Mouse (Mus musculus): ENCODE measurements around the gene Snrpg. TPM values are rescaled to one million over a fixed set of nuclear protein-coding genes. Genes with fewer than 3 reads are reported as not detected.
"Not testable (repeated sequence)": the region's sequence is repeated elsewhere in the genome, so short reads cannot be mapped to it uniquely, and the experiment has no call there.

Gene Snrpg
- polyA plus RNA-seq, 1 experiment from 2014 or later, result 764 TPM

DNA sequence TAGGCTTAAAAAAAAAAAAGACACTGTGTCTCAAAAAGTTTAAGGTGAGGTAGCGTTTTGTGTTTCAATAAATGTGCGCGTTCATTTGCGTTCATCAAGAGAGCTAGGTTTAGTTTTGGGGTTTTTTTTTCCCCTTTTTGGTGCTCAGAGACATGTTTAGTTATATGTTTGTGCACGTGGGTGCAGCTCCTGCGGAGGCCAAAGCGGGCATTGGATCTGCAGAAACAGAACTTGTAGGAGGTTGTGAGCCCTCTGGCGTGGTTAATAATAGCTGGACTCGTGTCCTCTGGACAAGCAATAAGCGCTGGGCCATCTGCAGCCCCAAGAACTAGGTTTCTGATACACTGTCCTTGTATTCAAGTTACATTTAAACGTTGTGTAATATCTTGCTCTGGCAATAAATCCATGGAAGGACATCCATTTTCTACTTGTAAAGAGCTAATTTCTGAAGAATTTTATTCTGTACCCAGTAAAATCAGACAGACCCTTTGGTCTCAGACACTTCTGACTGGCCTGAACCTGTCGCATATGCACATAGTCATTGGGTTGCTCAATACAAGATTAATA lies 929 bp downstream of the Snrpg start:
- Histone ChIP-seq H3K9ac (ENCODE audit: low read length) (peak overlapping the region; percentile 88), H3K36me3 (ENCODE audit: control insufficient read depth, insufficient read depth, low read length) (peaks cover 30% of the 10 kb centered on the region), H3K4me2 (ENCODE audit: low read length) (peak overlapping the region; percentile 90), H3K9me3 (replicated peaks; ENCODE audit: control insufficient read depth, low read length) (no peaks in the 10 kb centered on the region), H3K4me1 (ENCODE audit: control insufficient read depth, insufficient read depth, low read length) (peaks cover 12% of the 10 kb centered on the region), H3K4me3 (ENCODE audit: low read depth, low read length) (peak overlapping the region; percentile 90), H3K27ac (ENCODE audit: low read depth, low read length) (no peak overlapping the region), H3K27me3 (replicated peaks; ENCODE audit: control insufficient read depth, insufficient read depth, low read length) (no peaks in the 10 kb centered on the region)
- ATAC-seq, result no peak
- 4% methylated on average over 12 of the region's 12 CpGs for WGBS
- no peak for DNase-seq (ENCODE audit: low spot score)

DNA sequence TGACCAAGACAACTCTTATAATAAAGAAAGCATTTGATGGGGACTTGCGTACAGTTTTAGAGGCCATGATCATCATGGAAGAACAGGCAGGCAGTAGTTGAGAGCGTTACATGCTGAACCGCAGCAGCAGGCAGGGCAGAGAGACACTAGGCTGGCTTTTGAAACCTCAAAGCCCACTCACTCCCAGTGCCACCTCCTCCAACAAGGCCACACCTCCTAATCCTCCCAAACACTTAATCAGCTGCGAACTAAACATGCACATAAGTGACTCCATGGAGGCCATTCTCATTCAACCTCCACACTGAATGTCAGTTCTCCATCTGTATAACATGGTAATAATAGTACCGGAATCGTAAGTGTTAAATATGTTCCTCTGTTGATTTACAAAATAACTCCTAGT lies 2.5 kb downstream of the Snrpg start:
- peaks cover 34% of the 10 kb centered on the region for H3K36me3 ChIP-seq (ENCODE audit: control insufficient read depth, insufficient read depth, low read length)
- no peaks in the 10 kb centered on the region for H3K27me3 ChIP-seq (replicated peaks; ENCODE audit: control insufficient read depth, insufficient read depth, low read length)
- no peak overlapping the region for H3K4me3 ChIP-seq (ENCODE audit: low read depth, low read length)

DNA sequence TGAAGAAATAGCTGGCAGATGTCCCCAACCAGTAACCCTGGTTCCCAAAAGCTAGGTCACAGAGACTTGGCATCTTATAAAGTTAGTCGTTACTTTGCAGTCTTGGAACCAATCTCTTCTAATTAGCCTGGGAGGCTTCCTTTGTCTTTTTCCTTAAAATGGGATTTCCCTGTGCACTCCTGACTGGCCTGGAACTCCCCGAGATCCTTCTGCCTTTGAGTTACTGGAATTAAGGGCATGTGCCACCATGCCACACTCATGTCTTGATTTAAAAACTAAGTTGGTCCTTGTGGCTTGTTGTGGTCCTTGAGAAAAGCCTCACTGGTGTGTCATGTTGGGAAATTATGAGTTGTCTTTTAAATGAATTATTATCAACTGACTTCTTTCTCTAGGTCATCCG lies 7.2 kb downstream of the Snrpg start:
- DNase-seq (ENCODE audit: low spot score) (no peak), ATAC-seq (no peak)
- WGBS, result 66% methylated on average over 3 of the region's 3 CpGs
- H3K4me2 ChIP-seq (ENCODE audit: low read length), result no peak overlapping the region
- H3K9me3 ChIP-seq (replicated peaks; ENCODE audit: control insufficient read depth, low read length), result no peaks in the 10 kb centered on the region
- H3K27ac ChIP-seq (ENCODE audit: low read depth, low read length), result no peak overlapping the region
- no peaks in the 10 kb centered on the region for H3K27me3 ChIP-seq (replicated peaks; ENCODE audit: control insufficient read depth, insufficient read depth, low read length)
- H3K36me3 ChIP-seq (ENCODE audit: control insufficient read depth, insufficient read depth, low read length), result peaks cover 48% of the 10 kb centered on the region
- no peaks in the 10 kb centered on the region for H3K4me1 ChIP-seq (ENCODE audit: control insufficient read depth, insufficient read depth, low read length)
- H3K9ac ChIP-seq (ENCODE audit: low read length), result no peak overlapping the region
- no peak overlapping the region for H3K4me3 ChIP-seq (ENCODE audit: low read depth, low read length)

More for the DNA sequence above, 2.5 kb downstream of the Snrpg start:
- peaks cover 12% of the 10 kb centered on the region for H3K4me1 ChIP-seq (ENCODE audit: control insufficient read depth, insufficient read depth, low read length)
- H3K9me3 ChIP-seq (replicated peaks; ENCODE audit: control insufficient read depth, low read length), result no peaks in the 10 kb centered on the region
- no peak overlapping the region for H3K27ac ChIP-seq (ENCODE audit: low read depth, low read length)
- 92% methylated on average over 6 of the region's 6 CpGs for WGBS
- ATAC-seq (no peak), DNase-seq (ENCODE audit: low spot score) (no peak)
- H3K4me2 ChIP-seq (ENCODE audit: low read length), result no peak overlapping the region
- H3K9ac ChIP-seq (ENCODE audit: low read length), result no peak overlapping the region

DNA sequence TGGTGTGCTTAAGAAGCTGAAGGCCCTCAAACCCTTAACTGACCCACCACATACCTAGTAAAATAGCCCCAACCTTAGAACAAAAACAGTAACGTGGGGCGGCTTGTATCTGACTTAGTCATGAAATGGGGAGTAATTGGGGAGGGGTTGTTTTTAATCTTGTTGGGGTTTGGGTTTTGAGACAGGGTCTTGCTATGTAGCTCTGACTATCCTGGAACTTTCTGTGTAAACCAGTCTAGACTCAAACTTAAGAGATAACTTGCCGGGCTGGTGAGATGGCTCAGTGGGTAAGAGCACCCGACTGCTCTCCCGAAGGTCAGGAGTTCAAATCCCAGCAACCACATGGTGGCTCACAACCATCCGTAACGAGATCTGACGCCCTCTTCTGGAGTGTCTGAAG lies 9.0 kb downstream of the Snrpg start:
- not testable (repeated sequence) for DNase-seq (ENCODE audit: low spot score); H3K9me3 ChIP-seq (replicated peaks; ENCODE audit: control insufficient read depth, low read length); ATAC-seq; H3K4me2 ChIP-seq (ENCODE audit: low read length); H3K27me3 ChIP-seq (replicated peaks; ENCODE audit: control insufficient read depth, insufficient read depth, low read length); H3K4me3 ChIP-seq (ENCODE audit: low read depth, low read length); H3K9ac ChIP-seq (ENCODE audit: low read length); H3K4me1 ChIP-seq (ENCODE audit: control insufficient read depth, insufficient read depth, low read length); H3K27ac ChIP-seq (ENCODE audit: low read depth, low read length)
- 79% methylated on average over 6 of the region's 8 CpGs for WGBS
- peaks cover 45% of the 10 kb centered on the region for H3K36me3 ChIP-seq (ENCODE audit: control insufficient read depth, insufficient read depth, low read length)

DNA sequence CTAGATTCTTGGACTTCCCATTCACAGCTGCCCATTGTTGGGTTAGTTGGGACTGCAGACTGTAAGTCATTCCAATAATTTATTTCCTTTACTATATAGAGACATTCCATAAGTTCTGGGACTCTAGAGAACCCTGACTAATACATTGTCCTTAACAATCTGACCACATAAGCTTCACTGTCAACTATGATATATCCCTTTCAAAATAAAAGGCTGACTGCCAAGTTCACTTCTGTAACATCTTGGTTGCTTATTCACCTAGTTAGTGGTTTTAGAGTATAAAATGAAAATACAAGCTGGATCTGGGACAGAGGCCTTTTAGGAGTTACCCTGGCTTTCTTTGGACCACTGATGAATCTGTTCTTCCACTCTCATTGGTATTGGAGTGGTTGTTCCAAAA lies 11.4 kb downstream of the Snrpg start:
- no peak overlapping the region for H3K27ac ChIP-seq (ENCODE audit: low read depth, low read length)
- H3K36me3 ChIP-seq (ENCODE audit: control insufficient read depth, insufficient read depth, low read length), result peaks cover 52% of the 10 kb centered on the region
- no peak overlapping the region for H3K4me3 ChIP-seq (ENCODE audit: low read depth, low read length)
- ATAC-seq, result no peak
- no peaks in the 10 kb centered on the region for H3K27me3 ChIP-seq (replicated peaks; ENCODE audit: control insufficient read depth, insufficient read depth, low read length)
- no peak overlapping the region for H3K4me2 ChIP-seq (ENCODE audit: low read length)
- no peak for DNase-seq (ENCODE audit: low spot score)
- H3K9me3 ChIP-seq (replicated peaks; ENCODE audit: control insufficient read depth, low read length), result no peaks in the 10 kb centered on the region
- H3K4me1 ChIP-seq (ENCODE audit: control insufficient read depth, insufficient read depth, low read length), result no peaks in the 10 kb centered on the region
- H3K9ac ChIP-seq (ENCODE audit: low read length), result no peak overlapping the region

DNA sequence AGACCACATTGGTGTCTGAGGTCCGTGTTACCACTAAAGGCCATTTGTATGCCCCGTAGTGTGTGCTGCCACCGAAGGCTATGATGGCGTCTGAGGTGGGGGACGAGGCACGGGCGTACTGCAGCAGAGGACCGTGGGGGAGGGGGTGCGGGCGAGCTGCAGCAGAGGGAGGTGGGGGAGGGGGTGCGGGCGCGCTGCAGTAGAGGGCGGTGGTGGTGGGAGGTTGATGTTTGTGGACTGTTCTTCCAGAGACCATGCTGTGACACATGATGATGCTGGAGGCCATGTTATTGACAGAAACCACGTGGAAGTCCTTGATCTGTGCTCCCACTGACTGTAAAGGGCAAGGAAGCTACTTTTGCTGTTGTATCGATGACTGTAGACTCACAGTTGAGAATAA lies 12.3 kb downstream of the Snrpg start:
- Histone ChIP-seq H3K4me2 (ENCODE audit: low read length) (no peak overlapping the region), H3K4me1 (ENCODE audit: control insufficient read depth, insufficient read depth, low read length) (no peaks in the 10 kb centered on the region), H3K4me3 (ENCODE audit: low read depth, low read length) (no peak overlapping the region), H3K9me3 (replicated peaks; ENCODE audit: control insufficient read depth, low read length) (no peaks in the 10 kb centered on the region), H3K9ac (ENCODE audit: low read length) (no peak overlapping the region), H3K36me3 (ENCODE audit: control insufficient read depth, insufficient read depth, low read length) (peaks cover 52% of the 10 kb centered on the region), H3K27me3 (replicated peaks; ENCODE audit: control insufficient read depth, insufficient read depth, low read length) (no peaks in the 10 kb centered on the region), H3K27ac (ENCODE audit: low read depth, low read length) (no peak overlapping the region)
- no peak for DNase-seq (ENCODE audit: low spot score)
- no peak for ATAC-seq
- WGBS, result 58% methylated on average over 16 of the region's 16 CpGs

DNA sequence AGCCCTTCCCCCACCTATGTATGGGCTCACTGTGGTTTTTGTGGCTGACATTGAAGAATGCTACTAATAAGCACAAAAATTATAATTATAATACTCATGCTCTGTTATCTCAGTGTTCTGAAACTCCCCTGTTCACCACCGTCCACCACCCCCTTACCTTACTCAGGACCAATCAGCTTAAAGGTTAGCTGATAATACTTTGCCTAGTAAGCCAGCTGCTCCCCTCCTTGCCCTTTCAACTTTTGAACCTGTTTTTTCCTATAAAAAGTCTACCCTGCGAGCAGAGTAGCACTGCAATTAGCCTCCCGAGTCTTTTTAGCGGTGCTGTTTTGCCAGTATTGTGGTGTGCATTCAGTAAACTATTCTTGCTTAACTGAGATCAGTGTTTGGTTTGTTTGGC lies 13.6 kb downstream of the Snrpg start:
- H3K4me2 ChIP-seq (ENCODE audit: low read length), result no peak overlapping the region
- no peaks in the 10 kb centered on the region for H3K9me3 ChIP-seq (replicated peaks; ENCODE audit: control insufficient read depth, low read length)
- WGBS, result 84% methylated on average over 4 of the region's 4 CpGs
- DNase-seq (ENCODE audit: low spot score) (no peak), ATAC-seq (no peak)
- no peaks in the 10 kb centered on the region for H3K27me3 ChIP-seq (replicated peaks; ENCODE audit: control insufficient read depth, insufficient read depth, low read length)
- no peaks in the 10 kb centered on the region for H3K4me1 ChIP-seq (ENCODE audit: control insufficient read depth, insufficient read depth, low read length)
- H3K9ac ChIP-seq (ENCODE audit: low read length), result no peak overlapping the region
- H3K4me3 ChIP-seq (ENCODE audit: low read depth, low read length), result no peak overlapping the region
- peaks cover 52% of the 10 kb centered on the region for H3K36me3 ChIP-seq (ENCODE audit: control insufficient read depth, insufficient read depth, low read length)
- H3K27ac ChIP-seq (ENCODE audit: low read depth, low read length), result no peak overlapping the region

DNA sequence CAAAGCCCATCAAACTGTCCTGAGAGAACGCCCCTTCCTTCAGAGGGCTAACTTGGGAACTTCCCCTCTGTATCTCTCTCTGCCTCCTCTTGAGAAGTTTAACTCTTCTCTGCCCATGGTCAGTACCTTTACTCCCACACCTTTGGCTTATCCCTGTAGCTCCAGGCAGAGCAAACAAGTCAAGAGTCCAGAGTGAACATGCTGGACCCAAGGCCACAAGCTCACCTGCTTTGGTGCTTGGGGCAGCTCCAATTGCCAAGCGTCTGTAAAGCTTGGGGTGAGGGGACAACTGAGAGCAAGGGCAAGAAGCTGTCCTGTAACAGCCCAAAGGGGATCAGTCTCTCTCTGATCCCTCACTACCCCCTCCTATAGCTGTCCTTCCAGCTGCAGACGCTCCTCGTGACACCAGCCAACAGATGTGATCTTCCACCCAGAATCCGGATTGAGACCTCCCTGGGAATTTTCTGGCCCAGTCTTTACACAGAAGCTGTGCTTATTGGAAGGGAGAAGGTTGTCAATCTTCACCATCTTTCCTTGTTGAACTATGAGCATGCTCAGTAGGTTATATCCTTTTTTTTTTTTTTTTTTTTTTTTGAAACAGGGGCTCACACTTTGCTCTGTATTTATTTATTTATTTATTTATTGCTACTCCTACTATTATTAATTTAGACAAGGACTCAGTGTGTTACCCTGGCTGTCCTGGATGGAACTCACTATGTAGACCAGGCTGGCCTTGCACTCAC lies 14.4 kb downstream of the Snrpg start:
- H3K9me3 ChIP-seq (replicated peaks; ENCODE audit: control insufficient read depth, low read length), result no peaks in the 10 kb centered on the region
- H3K4me1 ChIP-seq (ENCODE audit: control insufficient read depth, insufficient read depth, low read length), result no peaks in the 10 kb centered on the region
- H3K27me3 ChIP-seq (replicated peaks; ENCODE audit: control insufficient read depth, insufficient read depth, low read length), result no peaks in the 10 kb centered on the region
- no peak overlapping the region for H3K4me3 ChIP-seq (ENCODE audit: low read depth, low read length)
- WGBS, result 92% methylated on average over 5 of the region's 5 CpGs
- ATAC-seq (no peak), DNase-seq (ENCODE audit: low spot score) (no peak)
- no peak overlapping the region for H3K4me2 ChIP-seq (ENCODE audit: low read length)
- H3K36me3 ChIP-seq (ENCODE audit: control insufficient read depth, insufficient read depth, low read length), result peaks cover 60% of the 10 kb centered on the region
- no peak overlapping the region for H3K27ac ChIP-seq (ENCODE audit: low read depth, low read length)
- no peak overlapping the region for H3K9ac ChIP-seq (ENCODE audit: low read length)

DNA sequence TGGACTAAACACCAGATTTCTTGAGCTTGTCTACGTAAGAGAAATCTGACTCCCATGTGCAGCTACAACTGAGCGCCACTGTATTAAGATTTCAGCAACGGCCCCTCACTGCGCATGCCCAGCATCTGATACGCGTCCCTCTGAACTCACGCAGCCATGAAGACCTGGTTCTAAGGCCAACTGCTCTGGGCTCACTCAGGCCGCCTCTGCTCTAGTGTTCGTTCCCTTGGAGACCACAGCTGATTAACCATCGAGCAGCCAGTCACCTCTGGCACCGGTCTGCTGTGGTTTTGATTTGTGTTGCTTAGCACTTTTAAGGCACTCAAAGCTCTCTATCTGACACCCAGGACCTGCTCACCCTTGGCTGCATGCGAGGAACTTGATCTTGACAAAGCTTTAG lies 16.2 kb downstream of the Snrpg start:
- ATAC-seq, result no peak
- 87% methylated on average over 12 of the region's 12 CpGs for WGBS
- H3K36me3 ChIP-seq (ENCODE audit: control insufficient read depth, insufficient read depth, low read length), result peaks cover 78% of the 10 kb centered on the region

More for the DNA sequence above, 16.2 kb downstream of the Snrpg start:
- H3K9me3 ChIP-seq (replicated peaks; ENCODE audit: control insufficient read depth, low read length), result no peaks in the 10 kb centered on the region
- H3K9ac ChIP-seq (ENCODE audit: low read length), result no peak overlapping the region
- no peak overlapping the region for H3K4me3 ChIP-seq (ENCODE audit: low read depth, low read length)
- H3K4me1 ChIP-seq (ENCODE audit: control insufficient read depth, insufficient read depth, low read length), result no peaks in the 10 kb centered on the region
- no peak for DNase-seq (ENCODE audit: low spot score)
- no peak overlapping the region for H3K4me2 ChIP-seq (ENCODE audit: low read length)
- H3K27me3 ChIP-seq (replicated peaks; ENCODE audit: control insufficient read depth, insufficient read depth, low read length), result no peaks in the 10 kb centered on the region
- H3K27ac ChIP-seq (ENCODE audit: low read depth, low read length), result no peak overlapping the region
